Mouse (Mus musculus): Measurements from ENCODE around the gene Vav3. TPM values are rescaled to one million over a fixed set of nuclear protein-coding genes. Genes with fewer than 3 reads are reported as not detected.
"Not testable (repeated sequence)": the region's sequence is repeated elsewhere in the genome, so short reads cannot be mapped to it uniquely, and the experiment has no call there.

Gene Vav3
- total RNA-seq, 4 experiments from 2014 or later, result 3.3 to 5.0 (median 4.1) TPM

DNA sequence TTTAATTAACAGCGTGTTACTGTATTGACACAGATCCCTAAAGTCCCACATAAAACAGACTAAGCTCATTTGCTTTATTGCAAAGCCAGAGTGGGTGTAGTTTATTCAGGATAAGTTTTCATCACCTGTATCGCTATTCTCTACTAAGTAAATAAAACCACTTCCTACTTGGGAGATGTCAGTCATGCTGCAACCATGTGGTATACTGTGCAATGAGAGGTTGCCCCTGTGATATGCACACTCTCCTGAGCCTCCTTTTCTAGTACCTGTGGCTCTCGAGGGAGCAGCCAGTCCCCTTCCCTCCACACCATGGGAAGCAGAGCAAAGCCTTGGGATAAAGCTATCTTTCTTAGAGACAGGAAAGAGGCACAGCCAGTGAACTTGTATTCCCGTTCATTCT, 106.5 kb downstream of the Vav3 start:
- no peak for DNase-seq

DNA sequence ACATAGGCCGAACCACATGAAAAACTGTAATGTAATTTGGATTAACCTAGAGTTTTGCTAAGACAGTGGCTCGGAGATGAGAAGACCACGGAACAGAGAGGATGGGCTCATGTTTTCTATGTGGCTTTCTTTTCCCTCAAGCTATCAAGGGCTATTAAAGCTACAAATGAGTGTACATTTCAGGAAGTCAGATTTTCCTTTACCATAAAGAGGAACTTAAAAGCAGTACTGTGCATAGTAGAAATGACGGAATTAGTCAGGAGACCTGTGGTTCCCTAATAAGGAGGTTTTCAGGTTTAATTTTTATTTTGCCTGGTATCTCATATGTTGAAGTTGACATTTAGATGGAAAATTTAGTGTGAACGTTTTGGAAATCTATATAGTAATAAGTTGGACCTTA, 107.8 kb downstream of the Vav3 start:
- DNase-seq, result not testable (repeated sequence)

DNA sequence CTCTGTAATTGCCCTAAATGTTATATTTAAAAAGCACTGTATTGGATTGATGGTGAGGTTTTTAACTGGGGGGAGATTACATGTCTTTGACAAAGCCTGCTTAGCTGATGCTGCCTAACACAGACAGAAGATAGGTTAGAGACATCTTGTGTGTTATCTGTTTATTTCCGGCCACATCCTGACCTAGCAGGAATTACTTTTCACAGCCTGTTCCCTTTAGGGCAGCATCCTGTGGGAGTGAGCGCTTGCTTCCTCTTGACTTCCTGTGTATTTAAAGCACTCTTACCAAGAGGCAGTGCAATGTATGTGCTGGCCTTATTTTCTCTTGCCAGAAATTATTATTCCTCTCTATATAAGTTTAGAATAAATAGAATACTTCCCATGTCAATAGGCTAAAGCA, 111.5 kb downstream of the Vav3 start:
- no peak for DNase-seq

DNA sequence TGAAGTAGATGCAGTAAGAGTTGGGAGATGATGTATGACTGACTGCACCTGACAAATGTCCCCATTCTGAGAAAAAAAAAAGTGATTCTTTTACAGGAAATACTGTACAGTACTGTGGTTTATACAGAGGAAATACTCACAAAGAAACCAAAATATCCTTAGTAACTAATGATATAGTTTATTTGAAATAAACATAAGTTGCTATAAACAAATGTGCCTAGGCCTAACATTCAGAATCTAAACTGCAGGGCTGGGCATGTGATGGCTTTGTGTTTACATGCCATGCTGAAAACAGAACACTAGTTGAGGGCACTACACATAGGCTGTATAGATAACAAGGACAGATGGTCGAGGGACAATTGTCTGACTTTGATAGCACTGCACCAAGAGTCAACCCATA, 114.2 kb downstream of the Vav3 start:
- DNase-seq, result no peak

DNA sequence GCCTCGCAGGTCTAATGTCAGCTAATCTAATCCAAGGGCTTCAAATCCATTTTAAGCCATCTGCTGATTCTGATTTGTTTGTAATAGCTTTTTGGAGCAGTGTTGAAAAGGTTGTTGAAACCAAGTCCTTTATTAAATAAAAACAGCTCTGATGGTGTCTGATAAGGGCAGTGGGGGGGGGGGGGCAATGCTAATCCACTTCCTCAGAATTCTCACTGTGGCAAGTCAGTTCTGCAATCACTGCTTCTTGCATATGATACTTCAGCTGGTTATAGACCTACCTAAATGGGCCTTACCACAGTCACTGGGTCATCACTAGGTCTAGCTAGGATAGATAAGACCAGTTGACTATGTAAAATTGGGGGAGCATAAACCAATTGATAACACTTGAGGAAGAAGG, 115.9 kb downstream of the Vav3 start:
- no peak for DNase-seq

DNA sequence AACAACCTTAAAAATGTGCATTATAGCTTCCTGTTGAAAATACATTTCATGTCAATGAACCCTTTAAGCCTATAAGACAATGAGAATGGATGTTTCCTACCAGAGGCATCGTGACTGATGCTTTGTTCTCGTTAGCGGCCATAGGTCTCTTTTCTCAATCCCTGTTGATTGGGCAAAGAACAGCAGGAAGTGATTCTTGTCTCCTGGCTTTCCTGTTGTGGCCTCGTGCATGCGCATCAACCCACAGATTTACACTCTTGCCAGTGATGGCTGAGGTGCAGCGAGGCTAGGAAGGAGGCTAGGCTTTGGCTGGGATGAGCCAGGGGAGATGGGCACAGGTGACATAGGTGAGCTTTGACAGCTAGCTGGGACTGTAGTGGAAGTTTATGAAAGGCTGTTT, 123.2 kb downstream of the Vav3 start:
- DNase-seq, result no peak

DNA sequence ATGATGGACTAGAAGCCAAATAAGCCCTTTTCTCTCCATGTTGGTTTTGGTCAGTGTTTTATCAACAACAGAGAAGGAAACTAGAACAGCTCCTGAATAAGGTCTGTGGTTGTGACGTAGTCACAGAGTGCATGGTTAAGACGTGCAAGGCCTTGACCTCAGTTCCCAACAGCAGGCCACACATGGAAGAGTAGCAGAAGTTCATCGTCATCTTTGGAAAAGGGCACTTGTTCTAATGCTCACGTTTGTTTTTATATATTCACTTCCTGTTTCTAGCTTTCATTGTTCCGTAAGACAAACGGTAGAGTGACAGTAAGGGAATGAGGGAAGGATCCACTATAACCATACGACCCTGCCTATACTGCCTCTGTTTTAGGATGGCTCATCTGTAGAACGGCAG, 124.1 kb downstream of the Vav3 start:
- no peak for DNase-seq

DNA sequence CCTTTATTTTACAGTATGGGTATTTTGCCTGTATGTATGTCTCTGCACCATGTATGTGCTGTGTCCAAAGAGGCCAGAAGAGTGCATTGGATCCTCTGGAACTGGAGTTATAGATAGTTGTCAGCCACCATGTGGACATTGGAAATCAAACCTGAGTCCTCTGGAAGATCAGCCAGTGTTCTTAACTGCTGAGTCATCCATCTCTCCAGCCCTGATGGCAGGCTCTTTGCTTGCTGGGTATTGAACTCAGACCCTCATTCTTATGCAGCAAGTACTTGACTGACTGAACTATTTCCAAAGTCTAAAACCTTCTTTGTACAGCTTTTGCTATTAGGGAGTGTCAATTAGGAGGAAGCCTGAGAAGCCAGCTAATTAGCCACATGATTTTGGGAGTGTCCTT, 126.1 kb downstream of the Vav3 start:
- DNase-seq, result no peak

DNA sequence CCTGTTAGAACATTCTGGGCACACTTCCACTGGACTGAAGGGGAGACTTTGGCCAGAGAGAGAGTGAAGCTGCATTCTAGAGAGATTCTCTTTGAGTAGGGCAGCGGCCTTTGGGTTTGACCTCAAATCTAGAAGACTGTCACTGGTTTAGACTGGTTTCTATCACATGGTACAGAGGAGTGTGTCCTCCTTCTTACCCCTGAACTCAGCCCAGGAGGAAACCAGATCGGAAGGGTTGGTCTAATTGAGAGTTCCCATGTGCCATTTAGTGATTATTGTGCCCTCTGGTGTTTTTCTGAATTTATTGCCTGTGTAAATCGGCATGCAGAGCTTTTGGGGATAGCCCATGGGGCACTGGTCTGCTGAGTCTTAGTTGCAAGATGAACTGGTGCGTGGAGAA, 126.8 kb downstream of the Vav3 start:
- DNase-seq, result no peak

DNA sequence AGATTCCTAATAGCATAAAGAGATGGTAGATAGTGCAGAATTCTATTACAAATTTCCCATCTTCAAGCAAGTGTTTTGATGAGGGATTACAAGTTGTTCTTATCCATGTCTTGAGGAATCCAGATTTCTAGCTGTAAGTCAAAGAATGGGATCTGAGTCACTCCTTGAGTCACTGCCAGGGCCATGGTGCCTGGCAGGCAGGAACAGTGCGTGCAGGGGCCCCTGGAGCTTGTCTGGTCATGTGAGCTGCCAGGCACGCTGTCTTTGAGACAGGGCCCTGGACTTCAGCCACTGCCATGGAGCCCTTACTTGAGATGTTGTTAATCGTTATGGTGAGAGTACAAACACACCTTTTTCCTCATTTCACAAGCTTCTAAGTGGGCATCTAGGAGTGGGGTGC, 129.0 kb downstream of the Vav3 start:
- DNase-seq, result peak; percentile 27

DNA sequence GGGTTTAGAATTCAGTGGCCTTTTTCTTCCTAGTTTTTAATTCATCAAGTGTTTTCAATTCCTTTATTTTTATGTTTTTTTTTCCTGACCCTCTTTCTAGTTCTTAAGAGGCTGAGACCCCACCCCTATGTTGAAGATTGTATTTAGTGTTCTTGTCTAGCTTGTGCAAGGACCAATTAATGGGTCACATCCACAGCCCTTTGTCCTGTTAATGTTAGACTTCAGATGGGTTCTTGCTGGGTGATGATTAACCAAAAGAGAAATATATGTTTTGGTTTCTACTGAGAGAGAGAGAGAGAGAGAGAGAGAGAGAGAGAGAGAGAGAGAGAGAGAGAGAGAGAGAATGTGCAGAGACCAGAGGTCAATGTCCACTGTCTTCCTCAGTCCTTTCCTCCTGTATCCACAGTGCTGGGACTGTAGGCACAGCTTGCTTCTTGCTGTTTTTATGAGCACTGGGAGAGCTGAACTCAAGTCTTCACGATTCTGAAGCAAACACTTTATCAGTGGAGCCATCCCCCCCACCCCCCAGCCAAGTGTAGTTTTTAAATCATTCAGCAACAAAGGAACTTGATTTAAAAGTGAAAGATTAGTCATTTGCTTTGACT, 130.3 kb downstream of the Vav3 start:
- no peak for DNase-seq

DNA sequence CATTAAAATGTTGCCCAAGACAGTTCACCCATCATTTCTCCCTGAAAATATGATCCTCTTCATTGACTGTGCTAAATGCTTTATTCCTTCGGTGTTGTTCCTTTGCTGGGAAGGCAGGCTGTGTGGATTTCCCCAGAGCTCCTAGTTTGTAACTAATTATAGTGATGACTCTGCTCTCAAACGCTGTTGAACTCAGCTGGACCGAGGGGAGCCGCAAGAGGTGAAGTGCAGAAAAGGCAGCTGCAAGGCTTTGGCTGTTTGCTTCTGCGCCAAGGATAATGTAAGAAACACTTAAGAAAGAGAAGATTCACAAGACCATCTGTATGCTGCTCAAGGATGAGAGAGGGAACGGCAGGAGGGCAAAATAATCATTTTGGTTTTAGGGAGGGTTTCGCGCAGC, 136.1 kb downstream of the Vav3 start:
- no peak for DNase-seq

DNA sequence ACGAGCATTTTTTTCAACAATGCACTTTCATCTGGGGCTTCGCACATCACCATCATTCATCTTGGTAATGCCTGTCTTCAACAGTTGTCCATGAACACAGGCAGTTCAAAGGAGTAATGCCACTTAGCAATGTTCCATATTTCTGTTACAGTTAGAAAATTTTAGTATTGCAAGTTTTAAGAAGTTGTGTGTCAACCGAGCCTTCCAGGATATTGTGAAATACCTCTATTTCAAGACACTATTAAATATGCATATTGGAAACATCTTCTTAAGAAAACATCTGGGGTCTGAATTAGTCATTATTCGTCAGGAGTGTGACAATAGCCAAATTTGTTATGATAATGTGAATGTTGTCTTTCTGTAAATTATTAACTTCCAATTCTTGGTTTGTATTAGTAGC, 137.8 kb downstream of the Vav3 start:
- no peak for DNase-seq

DNA sequence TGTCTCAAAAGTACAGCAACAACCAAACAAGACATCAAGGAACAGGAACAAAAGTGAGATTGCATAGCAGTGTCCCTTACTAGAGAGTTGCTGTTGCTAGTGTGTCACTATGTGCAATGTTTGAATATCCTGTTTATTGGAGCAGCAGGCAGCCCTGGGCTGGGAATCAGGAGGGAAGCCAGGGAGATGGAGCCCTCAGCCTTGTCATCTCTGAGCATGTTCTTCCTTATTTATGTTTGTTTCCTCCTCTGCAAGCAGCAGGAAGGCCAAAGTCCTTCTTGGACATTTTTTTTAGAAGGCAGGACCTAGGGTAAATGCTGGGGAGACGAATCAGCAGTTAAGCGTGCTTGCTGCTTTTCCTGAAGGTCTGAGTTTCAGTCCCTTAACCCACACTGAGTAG, 140.2 kb downstream of the Vav3 start:
- no peak for DNase-seq

DNA sequence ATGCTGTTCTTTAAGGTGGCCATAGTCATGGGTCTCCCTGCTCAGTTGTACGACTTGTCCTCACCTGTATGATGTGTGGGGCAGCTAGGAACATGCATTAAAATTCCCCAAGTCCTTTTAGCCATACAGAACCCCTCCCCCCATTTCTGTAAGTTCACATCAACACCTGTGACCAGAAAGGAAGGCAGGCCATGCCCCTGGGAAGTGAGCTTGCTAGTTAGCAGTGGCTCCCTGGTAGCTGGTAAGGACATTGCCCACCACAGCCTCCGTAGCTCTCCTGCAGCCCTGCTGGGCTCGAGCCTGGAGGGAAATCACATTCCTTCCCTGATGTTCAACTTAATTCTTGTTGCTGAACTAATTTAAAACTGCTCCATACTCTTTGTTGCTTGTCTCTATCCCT, 146.3 kb downstream of the Vav3 start:
- DNase-seq, result no peak

DNA sequence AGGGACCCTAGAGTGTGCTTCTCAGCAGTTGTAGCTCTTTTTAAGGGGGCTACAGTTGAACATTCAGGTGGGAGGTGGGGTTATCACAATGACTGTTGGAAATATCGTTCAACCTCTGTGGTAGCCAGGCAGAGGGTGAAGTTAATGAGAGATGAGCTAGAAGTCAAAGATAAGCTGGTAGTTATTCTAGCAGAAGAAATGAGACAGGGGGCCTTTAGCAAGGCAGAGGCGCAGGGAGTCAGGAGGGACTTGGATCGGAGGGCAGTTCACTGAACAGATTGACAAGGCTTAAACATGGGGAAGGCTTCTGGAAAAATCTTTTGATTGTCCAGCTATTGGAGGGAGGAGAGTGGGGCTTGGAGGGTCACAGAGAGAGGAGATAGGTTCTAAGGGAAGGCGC, 147.4 kb downstream of the Vav3 start:
- no peak for DNase-seq

DNA sequence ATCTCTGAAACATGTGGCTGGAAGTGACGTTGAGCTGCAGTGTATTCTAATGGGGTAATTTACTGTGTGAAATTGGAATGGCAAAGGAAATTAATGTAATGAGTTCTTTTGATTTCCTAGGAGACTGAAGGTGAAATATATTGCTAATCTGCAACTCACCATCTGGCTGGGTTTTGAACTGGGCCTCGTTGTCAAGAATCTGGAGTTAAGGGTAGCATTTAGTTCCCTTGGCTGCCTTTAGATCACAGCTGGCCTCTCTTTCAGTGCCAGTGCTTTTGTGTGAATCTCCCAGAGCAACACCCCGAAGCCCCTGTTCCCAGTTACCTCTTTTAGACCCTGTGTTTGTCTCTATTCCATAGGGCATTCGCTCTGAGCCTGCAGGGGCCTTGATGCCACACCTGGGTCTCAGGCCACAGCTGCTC, 148.3 kb downstream of the Vav3 start:
- DNase-seq, result no peak

DNA sequence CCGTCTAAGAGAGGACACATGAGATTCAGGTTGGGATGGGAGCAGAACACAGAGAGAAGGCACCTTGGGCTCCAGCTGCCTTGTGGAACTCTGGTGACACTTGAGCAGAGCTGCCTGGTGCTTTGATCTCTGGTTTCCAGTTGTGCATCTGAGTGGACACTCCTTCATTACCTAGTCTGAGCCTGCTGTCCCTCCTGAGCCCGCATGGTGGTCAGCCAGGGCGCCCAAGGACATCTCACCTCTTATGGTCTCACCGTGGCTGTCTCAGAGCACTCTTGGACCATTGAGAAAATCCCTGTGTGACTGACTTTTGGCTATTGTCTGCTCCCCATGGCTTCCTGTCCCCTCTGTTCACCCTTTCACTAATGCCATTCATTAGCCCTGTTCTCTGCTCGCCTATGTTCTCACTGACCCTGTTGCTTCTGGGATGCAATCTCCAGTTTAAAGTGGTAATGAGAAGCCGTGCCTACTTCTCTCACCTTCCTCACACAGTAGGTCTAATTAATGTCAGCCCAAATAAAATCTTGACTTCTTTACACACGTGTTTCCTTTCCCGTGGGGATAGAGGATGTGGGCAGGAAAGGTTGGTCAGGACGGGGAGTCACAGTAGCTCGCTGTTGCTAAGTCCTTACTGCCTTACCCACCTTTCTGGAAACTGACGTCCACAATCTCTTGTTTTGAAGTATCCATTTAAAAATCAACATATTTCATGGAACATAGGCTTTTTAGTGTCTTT, 150.3 kb downstream of the Vav3 start:
- no peak for DNase-seq

DNA sequence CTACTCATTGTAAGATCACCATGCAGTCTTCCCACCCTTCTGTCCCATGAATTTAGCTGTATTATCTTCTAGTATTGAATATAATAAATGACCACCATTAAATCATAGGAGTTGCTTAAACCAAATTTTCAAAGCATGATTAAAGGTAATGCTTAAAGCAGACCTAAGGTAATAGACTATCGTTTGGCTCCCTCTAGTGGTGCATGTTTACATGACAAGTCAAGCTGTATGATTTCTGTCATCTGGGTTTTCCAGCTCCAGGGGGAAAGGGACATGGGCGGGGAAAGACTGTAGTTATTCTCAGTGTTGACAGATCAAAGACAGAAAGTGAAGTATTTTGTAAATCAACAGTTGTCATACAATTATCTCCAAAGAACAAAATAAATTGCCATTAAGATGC, 151.1 kb downstream of the Vav3 start:
- no peak for DNase-seq

DNA sequence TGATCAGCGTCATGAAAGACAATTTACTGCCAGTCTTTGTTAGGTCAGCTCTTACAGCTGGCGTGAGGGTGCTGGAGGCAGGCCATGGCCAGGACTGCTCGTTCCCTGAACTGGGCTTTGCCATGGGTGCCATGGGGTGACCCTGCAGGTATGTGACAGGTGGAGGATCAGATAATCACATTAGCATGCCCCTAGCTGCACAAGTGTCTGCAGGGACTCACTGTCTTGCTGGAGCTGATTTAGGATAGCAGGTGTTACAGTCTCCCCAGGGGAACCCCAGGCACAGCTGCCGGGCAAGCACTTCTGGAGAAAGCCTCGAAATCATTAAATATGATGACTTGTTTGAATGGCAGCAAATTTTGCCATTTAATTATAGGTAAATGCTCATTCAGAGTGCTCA, 156.0 kb downstream of the Vav3 start:
- no peak for DNase-seq

DNA sequence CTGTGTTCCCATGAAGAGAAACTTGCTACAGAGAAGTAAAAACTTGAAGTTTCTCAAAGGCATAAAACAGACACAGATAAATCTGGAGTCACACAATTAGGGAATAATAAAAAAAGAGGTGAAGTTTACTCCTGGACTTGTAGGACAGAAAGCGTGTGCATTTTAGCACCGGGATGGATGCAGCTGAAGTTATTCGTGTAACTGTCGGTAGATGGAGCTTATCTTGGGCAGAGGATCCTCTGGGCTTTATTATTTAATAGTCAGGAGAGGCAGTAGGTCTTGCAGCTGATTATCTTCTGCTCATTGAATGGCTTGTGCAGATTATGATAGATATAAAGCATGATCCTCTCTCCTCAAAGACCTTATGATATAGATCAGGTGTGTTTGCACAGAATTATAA, 156.6 kb downstream of the Vav3 start:
- no peak for DNase-seq

DNA sequence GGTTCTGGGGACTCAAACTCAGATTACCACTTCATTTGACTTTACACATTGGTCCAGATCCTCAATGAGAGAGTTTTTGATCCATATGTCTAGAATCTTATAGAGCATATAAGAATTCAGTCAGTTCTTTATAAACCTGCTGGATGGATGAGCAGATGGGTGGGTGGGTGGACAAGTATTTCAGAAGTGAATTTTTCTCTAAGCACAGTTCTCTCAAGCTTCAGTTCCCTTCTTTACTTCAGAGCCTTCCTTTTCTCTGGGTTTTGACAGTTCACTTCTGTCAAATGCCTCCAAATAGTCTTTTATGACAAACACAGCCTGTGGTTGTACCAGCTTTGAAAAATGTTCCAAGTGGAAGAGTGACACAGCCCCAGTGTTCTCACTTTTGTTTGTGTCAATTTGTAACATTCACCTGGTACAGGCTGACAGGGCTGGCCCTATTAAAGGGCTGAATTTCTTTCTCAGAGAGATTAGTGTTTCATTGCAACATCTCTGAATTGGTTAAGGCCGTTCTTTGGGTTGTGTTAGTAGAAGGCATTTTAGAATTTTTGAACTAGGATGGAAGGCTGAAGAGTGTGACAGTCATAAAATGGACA, 159.5 kb downstream of the Vav3 start:
- DNase-seq, result no peak

DNA sequence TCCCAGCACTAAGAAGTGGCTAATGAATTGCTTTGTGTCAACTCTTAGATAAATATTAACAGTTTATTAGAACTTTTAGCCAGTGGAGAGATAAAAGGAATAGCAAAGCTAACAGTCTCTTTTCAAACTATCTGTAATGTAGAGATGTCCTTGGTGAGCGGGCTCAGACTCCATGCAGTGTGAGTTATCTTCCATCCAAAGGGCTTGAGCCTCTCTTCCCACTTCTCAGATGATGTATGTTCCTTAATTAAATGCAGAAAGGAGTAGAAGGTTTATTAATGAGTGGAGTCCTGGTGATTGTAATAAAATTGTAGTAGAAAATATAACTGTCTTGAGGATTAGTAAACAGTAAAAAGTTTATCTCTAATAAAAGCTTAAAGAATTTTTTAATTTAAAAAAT, 169.3 kb downstream of the Vav3 start:
- no peak for DNase-seq

DNA sequence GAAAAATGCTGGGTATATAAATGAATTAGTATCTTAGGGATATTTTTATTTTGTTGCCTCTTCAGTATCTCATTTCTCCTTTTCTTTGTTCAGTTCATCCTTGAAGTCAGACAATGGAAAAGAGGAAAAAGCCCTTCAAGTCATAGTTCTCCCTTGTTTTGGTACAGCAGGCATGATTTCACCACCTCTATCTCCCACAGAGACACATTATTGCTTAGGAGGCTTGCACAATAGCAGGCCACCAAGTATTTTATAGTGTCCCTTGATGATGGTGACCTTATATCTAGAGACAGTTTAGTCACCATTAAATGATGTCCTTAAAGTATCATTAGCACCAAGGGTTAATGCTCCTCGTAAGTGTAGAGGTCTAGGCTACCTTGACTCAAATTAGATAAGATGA, 171.4 kb downstream of the Vav3 start:
- no peak for DNase-seq
